In the genomic region with DNA sequence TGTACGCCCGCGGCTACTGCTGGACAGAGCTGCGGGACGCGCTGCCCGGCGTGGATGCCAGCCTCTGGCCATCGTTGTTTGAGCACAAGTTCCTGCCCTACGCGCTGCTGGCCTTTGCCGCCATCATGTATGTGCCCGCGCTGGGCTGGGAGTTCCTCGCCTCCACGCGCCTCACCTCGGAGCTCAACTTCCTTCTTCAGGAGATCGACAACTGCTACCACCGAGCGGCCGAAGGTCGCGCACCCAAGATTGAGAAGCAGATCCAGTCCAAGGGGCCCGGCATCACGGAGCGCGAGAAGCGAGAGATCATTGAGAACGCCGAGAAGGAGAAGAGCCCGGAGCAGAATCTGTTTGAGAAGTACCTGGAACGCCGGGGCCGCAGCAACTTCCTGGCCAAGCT, we compare ENCODE assay signal across 10 mouse cellular contexts. TPM values are rescaled to one million over a fixed set of nuclear protein-coding genes. Genes with fewer than 3 reads are reported as not detected.
DNase-seq lines count a peak whose midpoint lies in the region; ATAC-seq and TF ChIP-seq lines count a peak whose summit lies in the region.
"Had no signal": no experiment of that assay in that cellular context is flagged by ENCODE, and none has a peak within 500 bp of the region (broad histone marks: within the 10 kb centered on the region; RNA-seq: fewer than 3 reads in every experiment).

No protein-coding gene starts in this region.

- no peak overlapping the region for H3K4me3 ChIP-seq in cerebellum, adult 2 months (replicated peaks; ENCODE audit: insufficient read depth, low read depth, low read length)
- H3K4me3 ChIP-seq in kidney, embryonic 14.5 days (ENCODE audit: low read length) = peak overlapping the region; percentile 14
- H3K4me3 ChIP-seq in limb, embryonic 13.5 days = peak overlapping the region; percentile 22

- TF ChIP-seq POLR2A in cerebellum, adult 2 months (IDR thresholded peaks at IDR 0.05; ENCODE audit: borderline replicate concordance, insufficient read depth, low read length) = no peak

- no peaks in the 10 kb centered on the region for H3K36me3 ChIP-seq in kidney, embryonic 14.5 days (ENCODE audit: control insufficient read depth, insufficient read depth, low read length)
- H3K36me3 ChIP-seq in limb, embryonic 13.5 days = no peaks in the 10 kb centered on the region

- TF ChIP-seq CTCF in cerebellum, adult 2 months (IDR thresholded peaks at IDR 0.05; ENCODE audit: borderline replicate concordance, insufficient read depth, low read depth, low read length) = no peak

- H3K4me1 ChIP-seq in cerebellum, adult 2 months (ENCODE audit: control insufficient read depth, insufficient read depth, low read length) = peaks cover 51% of the 10 kb centered on the region
- H3K4me1 ChIP-seq in kidney, embryonic 14.5 days (ENCODE audit: control insufficient read depth, insufficient read depth, low read length) = no peaks in the 10 kb centered on the region
- H3K4me1 ChIP-seq in limb, embryonic 13.5 days = no peaks in the 10 kb centered on the region

- H3K27me3 ChIP-seq in cerebellum, adult 2 months (ENCODE audit: control insufficient read depth, insufficient read depth, low read length) = no peaks in the 10 kb centered on the region
- H3K27me3 ChIP-seq in kidney, embryonic 14.5 days (ENCODE audit: control insufficient read depth, insufficient read depth, low read length) = peaks cover 33% of the 10 kb centered on the region
- peaks cover 84% of the 10 kb centered on the region for H3K27me3 ChIP-seq in limb, embryonic 13.5 days

- H3K4me2 ChIP-seq in kidney, embryonic 14.5 days (replicated peaks; ENCODE audit: low read depth, low read length) = peak overlapping the region; percentile 29
- H3K4me2 ChIP-seq in limb, embryonic 13.5 days (replicated peaks) = peak overlapping the region; percentile 45

- ATAC-seq in kidney, embryonic 14.5 days (ENCODE audit: low FRiP score, low TSS enrichment) = no peak
- ATAC-seq in limb, embryonic 13.5 days (ENCODE audit: low FRiP score, low read depth) = no peak

- no peak overlapping the region for H3K9ac ChIP-seq in kidney, embryonic 14.5 days (ENCODE audit: low read depth, low read length)
- H3K9ac ChIP-seq in limb, embryonic 13.5 days = no peak overlapping the region

- H3K27ac ChIP-seq in cerebellum, adult 2 months (ENCODE audit: insufficient read depth, low read length) = no peak overlapping the region
- H3K27ac ChIP-seq in kidney, embryonic 14.5 days (ENCODE audit: low read depth, low read length) = no peak overlapping the region
- H3K27ac ChIP-seq in limb, embryonic 13.5 days = no peak overlapping the region

- 70% methylated on average over 35 of the region's 35 CpGs for WGBS in cerebellum, adult 2 months
- WGBS in kidney, embryonic 14.5 days = 23% methylated on average over 35 of the region's 35 CpGs
- WGBS in limb, embryonic 13.5 days = 30% methylated on average over 35 of the region's 35 CpGs

- H3K9me3 ChIP-seq in kidney, embryonic 14.5 days (ENCODE audit: control insufficient read depth, low read length) = no peaks in the 10 kb centered on the region
- H3K9me3 ChIP-seq in limb, embryonic 13.5 days = no peaks in the 10 kb centered on the region

- peak; percentile 28 to 36 for DNase-seq in cerebellum, adult 2 months
- DNase-seq in cerebellum, adult 9-11 months = no peak
- DNase-seq in kidney, adult 11 months = no peak
- peak; percentile 27 for DNase-seq in R1 (ENCODE audit: low read depth, low spot score)
- no peak for DNase-seq in layer of hippocampus, postnatal 10 days (ENCODE audit: low spot score in 2 of 2)
- DNase-seq in retina, postnatal 1 day = no peak
- DNase-seq: heart, postnatal 36 days; right cerebral cortex, postnatal 25 days had no signal

RNA-seq across cellular contexts. Expression of gene Trabd, which starts 7.3 kb away (rescaled TPM):
- 52.5 and 56.4 TPM in 2 replicates for polyA plus RNA-seq in cerebellum, adult 2 months (2012; rRNA removed)
- 37.9 and 49.3 TPM in 2 replicates for polyA plus RNA-seq in kidney, embryonic 14.5 days (2014; fragmentation: Nextera tagmentation; extraction: Ambion mirVana)
- polyA plus RNA-seq in limb, embryonic 13.5 days (2015; fragmentation: Nextera tagmentation; extraction: Ambion mirVana) = 49.4 and 51.3 TPM in 2 replicates
- total RNA-seq in layer of hippocampus, postnatal 10 days (2021) = 10 to 100 TPM; 22.7 to 26.2 TPM

RNA-seq across cellular contexts. Expression of gene Panx2, which starts 8.1 kb away (rescaled TPM):
- polyA plus RNA-seq in cerebellum, adult 2 months (2012; rRNA removed) = 134 and 155 TPM in 2 replicates
- 0.06 and 0.77 TPM in 2 replicates for polyA plus RNA-seq in kidney, embryonic 14.5 days (2014; fragmentation: Nextera tagmentation; extraction: Ambion mirVana)
- polyA plus RNA-seq in limb, embryonic 13.5 days (2015; fragmentation: Nextera tagmentation; extraction: Ambion mirVana) = 0.68 and 0.90 TPM in 2 replicates
- total RNA-seq in layer of hippocampus, postnatal 10 days (2021) = 100 to 1,000 TPM; 119 to 121 TPM

RNA-seq across cellular contexts. Expression of gene Selenoo, which starts 21.3 kb away (rescaled TPM):
- polyA plus RNA-seq in cerebellum, adult 2 months (2012; rRNA removed) = 58.1 and 65.6 TPM in 2 replicates
- 18.8 and 21.4 TPM in 2 replicates for polyA plus RNA-seq in kidney, embryonic 14.5 days (2014; fragmentation: Nextera tagmentation; extraction: Ambion mirVana)
- 18.6 and 19.0 TPM in 2 replicates for polyA plus RNA-seq in limb, embryonic 13.5 days (2015; fragmentation: Nextera tagmentation; extraction: Ambion mirVana)
- 10 to 100 TPM; 21.4 to 21.5 TPM for total RNA-seq in layer of hippocampus, postnatal 10 days (2021)

RNA-seq across cellular contexts. Expression of gene Tubgcp6, which starts 55.3 kb away (rescaled TPM):
- polyA plus RNA-seq in cerebellum, adult 2 months (2012; rRNA removed) = 77.4 and 82.1 TPM in 2 replicates
- polyA plus RNA-seq in kidney, embryonic 14.5 days (2014; fragmentation: Nextera tagmentation; extraction: Ambion mirVana) = 10.9 and 21.0 TPM in 2 replicates
- 17.5 and 18.1 TPM in 2 replicates for polyA plus RNA-seq in limb, embryonic 13.5 days (2015; fragmentation: Nextera tagmentation; extraction: Ambion mirVana)
- 10 to 100 TPM; 26.5 to 30.0 TPM for total RNA-seq in layer of hippocampus, postnatal 10 days (2021)

Comparison
In these comparisons a context has a peak if more than half of its experiments do, and no peak if none do; other contexts are left out.
1. DNase-seq: peak in cerebellum, adult 2 months (2 of 2) and R1 (single experiment); none in cerebellum, adult 9-11 months (single experiment), kidney, adult 11 months (single experiment), layer of hippocampus, postnatal 10 days (0 of 2) and retina, postnatal 1 day (single experiment).
2. RNA of gene Panx2, which starts 8.1 kb away (polyA plus RNA-seq): 134 to 155 TPM in cerebellum, adult 2 months; 0.68 to 0.90 TPM in limb, embryonic 13.5 days and 0.06 to 0.77 TPM in kidney, embryonic 14.5 days; every median in the first group is over 10 times any median in the second.